Mouse (Mus musculus) heart, embryonic 13.5 days (tissue): Measurements from ENCODE around the gene Fam151b. TPM values are rescaled to one million over a fixed set of nuclear protein-coding genes. Genes with fewer than 3 reads are reported as not detected.

Source experiments
- ATAC-seq: fragments of 200-750 bp; cut with Nextera tagmentation; 2 replicates; pipeline ENCODE4 v1.8.0; 2017; ENCODE audit warnings: moderate TSS enrichment; ENCODE audit not compliant: insufficient number of reproducible peaks, low FRiP score, low TSS enrichment; ENCODE audit errors: extremely low read depth
- H3K27ac ChIP-seq: fragments of 300-500 bp; sonication (generic); replicated peaks from 2 replicates; pipeline ENCODE4 v1.5.1; 2015; ENCODE audit warnings: moderate library complexity, mild to moderate bottlenecking, inconsistent platforms
- H3K27me3 ChIP-seq: fragments of 300-500 bp; sonication (generic); replicated peaks from 2 replicates; pipeline ENCODE4 v1.6.1; 2015; ENCODE audit warnings: mild to moderate bottlenecking, inconsistent platforms
- H3K36me3 ChIP-seq: fragments of 300-500 bp; sonication (generic); 2 replicates; pipeline ENCODE4 v1.6.1; 2015; ENCODE audit warnings: mild to moderate bottlenecking, inconsistent platforms
- H3K4me1 ChIP-seq: fragments of 300-500 bp; sonication (generic); 2 replicates; pipeline ENCODE4 v1.6.1; 2015; ENCODE audit warnings: inconsistent platforms
- H3K4me2 ChIP-seq: fragments of 300-500 bp; sonication (generic); 2 replicates; pipeline ENCODE4 v1.6.1; 2015; ENCODE audit warnings: inconsistent platforms, mild to moderate bottlenecking, moderate library complexity
- H3K4me3 ChIP-seq: fragments of 300-500 bp; sonication (generic); 2 replicates; pipeline ENCODE4 v1.5.1; 2015; ENCODE audit warnings: moderate library complexity, mild to moderate bottlenecking, inconsistent platforms
- H3K9ac ChIP-seq: fragments of 300-500 bp; sonication (generic); 2 replicates; pipeline ENCODE4 v1.6.1; 2015; ENCODE audit warnings: inconsistent platforms, mild to moderate bottlenecking, moderate library complexity
- H3K9me3 ChIP-seq: fragments of 300-500 bp; sonication (generic); 2 replicates; pipeline ENCODE4 v1.6.1; 2016; ENCODE audit warnings: inconsistent platforms
- WGBS: fragments of 180-500 bp; shearing (Covaris S2); methylation state at CpG from one replicate; pipeline ENCODE4 v1.1.7; 2015; ENCODE audit warnings: mixed read lengths; 5-methylcytosine and 5-hydroxymethylcytosine counted together
- polyA plus RNA-seq: library from polyadenylated mRNA; unstranded; fragments of >200 nt; fragmentation: Nextera tagmentation; extraction: Ambion mirVana; gene quantifications from 2 replicates; pipeline ENCODE4 v1.2.1, GENCODE M21; 2015

Fam151b gene
- polyA plus RNA-seq: 0.12 TPM in 1 of 2 replicates, not detected in the other

DNA sequence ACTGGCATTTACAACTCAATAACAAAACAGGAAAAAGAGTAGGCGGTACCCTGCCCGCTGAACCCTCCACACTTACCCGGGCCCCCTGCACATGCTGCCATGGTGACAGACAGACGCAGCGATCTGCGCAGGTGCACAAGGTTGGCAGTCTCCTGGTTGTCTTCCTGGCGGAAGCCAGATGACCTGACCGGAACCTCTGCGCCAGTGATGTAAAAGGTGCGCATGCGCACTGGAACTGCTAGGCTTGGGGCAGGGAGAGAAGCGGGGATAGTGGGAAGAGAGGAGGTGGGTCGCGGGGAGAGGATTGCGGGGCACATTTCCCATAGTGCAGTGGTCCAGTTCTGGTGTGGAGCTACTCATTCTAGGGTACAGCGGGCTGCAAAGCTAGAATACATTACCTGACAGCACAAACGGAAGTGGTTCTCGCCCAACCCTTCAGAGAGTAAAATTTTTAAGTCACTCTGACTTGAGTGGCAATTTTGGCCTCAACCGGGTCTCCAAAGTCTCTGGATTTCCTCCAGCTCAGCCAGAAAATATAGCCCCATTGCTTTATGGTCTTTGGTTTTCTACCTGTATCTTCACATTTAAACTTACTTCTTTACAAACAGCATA is at the start of gene Fam151b:
Gene Fam151b, minus strand, starts transcription at position 164 of the 612 bp plus-strand sequence.
- 5% methylated on average over 19 of the region's 19 CpGs for WGBS
- H3K9ac ChIP-seq: peak within 1 kb of the TSS; percentile 75
- no peaks in the 10 kb centered on the region for H3K27me3 ChIP-seq
- H3K4me3 ChIP-seq: peak within 1 kb of the TSS; percentile 55
- no peak within 1 kb of the TSS; the same call in 1 of the 2 replicates for H3K27ac ChIP-seq
- peaks cover 22% of the 10 kb centered on the region for H3K36me3 ChIP-seq
- H3K4me2 ChIP-seq: peak within 1 kb of the TSS; percentile 73
- H3K4me1 ChIP-seq: no peaks in the 10 kb centered on the region
- H3K9me3 ChIP-seq: peaks cover 4% of the 10 kb centered on the region; the same call in 1 of the 2 replicates
- ATAC-seq: peak; percentile 90

DNA sequence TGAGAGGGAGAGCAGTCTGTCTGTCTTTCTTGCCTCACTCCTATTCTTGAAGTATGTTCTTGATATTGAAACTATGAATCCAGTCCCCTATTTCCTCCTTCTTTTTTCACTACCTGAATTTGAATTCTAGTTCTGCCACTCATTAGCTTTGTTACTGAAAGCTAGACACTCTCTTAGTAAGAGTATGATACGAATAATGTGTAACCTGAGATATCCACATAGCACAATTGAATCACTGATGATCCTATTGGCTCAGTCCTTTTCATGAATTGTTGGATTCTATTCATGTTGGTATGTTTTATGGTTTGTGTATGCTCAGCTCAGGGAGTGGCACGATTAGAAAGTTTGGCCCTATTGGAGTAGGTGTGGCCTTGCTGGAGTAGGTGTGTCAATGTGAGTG is 48.4 kb upstream of the Fam151b start:
- H3K9ac ChIP-seq: no peak overlapping the region
- peaks cover 13% of the 10 kb centered on the region for H3K4me1 ChIP-seq
- H3K4me2 ChIP-seq: peak overlapping the region; percentile 11
- H3K4me3 ChIP-seq: no peak overlapping the region
- H3K27me3 ChIP-seq: no peaks in the 10 kb centered on the region
- no peaks in the 10 kb centered on the region for H3K9me3 ChIP-seq
- 0 out of 2 replicates have a peak, but pooled peaks cover 3% of the 10 kb centered on the region for H3K36me3 ChIP-seq
- no peak for ATAC-seq
- WGBS: 80% methylated on average over 2 of the region's 2 CpGs
- no peak overlapping the region for H3K27ac ChIP-seq

DNA sequence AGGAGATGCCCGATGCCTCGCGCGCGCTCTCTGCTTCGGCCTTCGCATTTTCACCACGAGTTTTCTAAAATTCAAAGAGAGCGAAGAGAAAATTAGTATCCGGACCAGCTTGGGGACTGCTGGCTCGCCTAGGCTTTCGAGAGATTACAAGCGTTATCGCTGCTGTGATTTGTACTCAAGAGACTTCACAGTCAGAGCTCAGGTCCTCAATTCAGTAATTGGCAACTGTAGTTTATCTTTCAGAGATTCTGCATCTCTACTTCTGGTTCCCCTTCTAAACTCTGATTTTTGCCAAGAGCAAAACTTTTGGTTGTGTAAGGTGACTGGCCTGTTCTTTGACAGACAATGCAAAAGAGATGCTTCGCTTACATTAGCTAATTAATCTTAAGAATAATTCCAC is 47.4 kb upstream of the Fam151b start:
- peak overlapping the region; percentile 93 for H3K9ac ChIP-seq
- peaks cover 13% of the 10 kb centered on the region for H3K4me1 ChIP-seq
- H3K4me2 ChIP-seq: peak overlapping the region; percentile 83
- H3K9me3 ChIP-seq: no peaks in the 10 kb centered on the region
- 0 out of 2 replicates have a peak, but pooled peaks cover 3% of the 10 kb centered on the region for H3K36me3 ChIP-seq
- no peaks in the 10 kb centered on the region for H3K27me3 ChIP-seq
- peak overlapping the region; percentile 83 for H3K4me3 ChIP-seq
- WGBS: 4% methylated on average over 15 of the region's 15 CpGs
- no peak for ATAC-seq
- H3K27ac ChIP-seq: peak overlapping the region; percentile 99

DNA sequence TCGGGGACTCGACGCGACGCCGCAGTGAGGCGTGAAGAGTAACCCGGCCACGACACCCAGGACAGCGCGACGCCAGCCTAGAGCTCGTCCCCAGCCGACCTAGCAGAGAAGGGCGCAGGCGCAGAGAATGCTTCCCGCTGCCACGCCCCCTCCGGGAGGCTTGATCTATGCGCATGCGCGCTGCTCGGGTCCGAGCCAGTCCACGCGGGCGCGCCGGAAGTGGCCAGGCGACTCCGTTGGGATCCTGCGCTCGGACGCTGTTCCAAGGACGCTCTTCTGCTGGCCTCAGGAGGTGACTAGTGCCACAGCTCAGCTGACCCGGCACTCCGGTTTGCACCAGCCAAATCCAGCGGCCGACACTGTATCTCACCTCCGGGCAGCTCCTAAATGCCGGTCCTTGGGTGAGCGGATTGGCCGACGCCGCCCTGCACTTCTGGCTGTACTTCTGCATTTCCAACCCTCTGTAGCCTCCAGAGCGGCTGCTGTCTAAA is 47.0 kb upstream of the Fam151b start, which contains the start of gene Zfyve16:
Gene Zfyve16, minus strand, starts transcription at position 148 of the 491 bp plus-strand sequence.
- Histone ChIP-seq H3K9me3 (no peaks in the 10 kb centered on the region), H3K4me3 (peak within 1 kb of the TSS; percentile 83), H3K4me1 (peaks cover 13% of the 10 kb centered on the region), H3K9ac (peak within 1 kb of the TSS; percentile 93), H3K4me2 (peak within 1 kb of the TSS; percentile 83), H3K27ac (peak within 1 kb of the TSS; percentile 99), H3K27me3 (no peaks in the 10 kb centered on the region), H3K36me3 (0 out of 2 replicates have a peak, but pooled peaks cover 3% of the 10 kb centered on the region)
- WGBS: under 1% methylated on average over 46 of the region's 46 CpGs
- peak; percentile 98 for ATAC-seq

DNA sequence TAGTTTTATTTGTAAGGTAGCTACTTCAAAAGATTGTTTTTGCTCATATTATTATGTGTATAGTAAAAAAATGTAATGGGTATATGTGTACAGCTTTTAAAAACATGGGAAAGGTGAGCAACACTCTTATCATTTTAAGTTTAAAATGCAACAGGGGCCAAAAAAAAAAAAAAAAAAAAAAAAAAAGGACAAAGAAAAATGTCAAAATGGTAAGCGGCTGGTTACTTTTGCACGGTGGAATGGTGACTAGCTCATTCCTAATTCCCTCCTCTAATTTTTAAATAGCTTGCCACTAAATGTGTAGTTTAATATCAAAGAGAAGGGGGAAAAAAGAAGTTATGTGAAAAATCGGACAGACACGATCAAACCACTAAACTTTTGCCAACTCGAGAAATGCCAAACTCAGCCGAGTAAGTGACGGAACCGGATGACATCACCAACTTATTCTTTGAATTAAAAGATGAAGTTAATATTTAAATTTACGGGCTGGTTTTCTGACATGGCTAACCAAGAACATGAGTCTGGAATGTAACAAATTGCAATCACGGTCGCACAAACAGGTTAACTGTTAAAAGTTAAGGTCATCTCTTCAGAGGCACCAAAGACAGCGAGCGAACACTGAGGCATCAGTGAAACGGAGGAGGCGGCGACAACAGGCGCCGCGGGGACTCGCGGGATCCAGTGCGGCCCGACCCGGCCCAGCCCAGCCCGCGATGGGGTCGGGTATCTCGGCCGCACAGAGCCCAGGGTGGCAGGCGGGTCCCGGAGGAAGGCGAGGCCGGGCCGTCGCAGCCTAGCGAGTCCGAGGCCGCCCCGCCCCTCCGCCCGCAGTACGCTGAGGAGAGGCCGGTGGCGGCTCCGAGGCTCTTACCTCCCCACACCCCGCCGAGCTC is 46.3 kb upstream of the Fam151b start:
- WGBS: 4% methylated on average over 39 of the region's 47 CpGs
- peak overlapping the region; percentile 83 for H3K4me2 ChIP-seq
- no peak for ATAC-seq
- H3K4me1 ChIP-seq: peaks cover 13% of the 10 kb centered on the region
- H3K9ac ChIP-seq: peak overlapping the region; percentile 93
- H3K27me3 ChIP-seq: no peaks in the 10 kb centered on the region
- peak overlapping the region; percentile 99 for H3K27ac ChIP-seq
- peak overlapping the region; percentile 83 for H3K4me3 ChIP-seq
- no peaks in the 10 kb centered on the region for H3K9me3 ChIP-seq
- 0 out of 2 replicates have a peak, but pooled peaks cover 3% of the 10 kb centered on the region for H3K36me3 ChIP-seq

DNA sequence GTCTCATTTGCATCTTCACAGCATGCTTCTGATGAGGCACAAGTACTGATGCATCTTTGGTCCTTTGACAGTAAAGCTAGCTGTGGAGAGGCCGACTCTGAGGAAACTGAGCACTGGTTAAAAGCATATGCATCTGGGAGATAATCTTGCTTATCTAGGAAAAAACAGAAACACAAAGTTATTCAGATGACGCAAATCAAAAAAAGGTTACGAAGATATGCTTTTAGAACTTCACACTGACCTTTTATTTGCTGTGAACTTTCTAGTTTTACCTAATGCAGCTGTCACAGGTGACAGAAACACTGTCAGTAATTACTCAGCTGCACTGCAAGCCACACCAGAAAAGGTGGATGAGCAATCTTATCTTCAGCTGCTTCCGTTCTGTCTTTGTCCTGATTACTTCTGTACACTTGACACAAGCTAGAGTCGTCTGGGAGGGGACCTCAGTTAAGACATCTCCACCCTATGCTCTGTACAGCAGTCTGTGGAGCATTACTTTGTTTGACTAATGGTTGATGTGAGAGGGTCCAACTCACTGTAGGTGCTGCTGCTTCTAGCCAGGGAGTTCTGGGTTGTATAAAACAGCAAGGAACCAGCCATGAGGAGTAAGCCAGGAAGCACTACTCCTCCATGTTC is 39.5 kb upstream of the Fam151b start:
- no peak for ATAC-seq
- peaks cover 43% of the 10 kb centered on the region for H3K36me3 ChIP-seq
- no peak overlapping the region for H3K9ac ChIP-seq
- H3K4me2 ChIP-seq: no peak overlapping the region
- WGBS: 64% methylated on average over 5 of the region's 5 CpGs
- no peak overlapping the region for H3K4me3 ChIP-seq
- H3K4me1 ChIP-seq: no peaks in the 10 kb centered on the region
- H3K27ac ChIP-seq: no peak overlapping the region
- no peaks in the 10 kb centered on the region for H3K27me3 ChIP-seq
- H3K9me3 ChIP-seq: no peaks in the 10 kb centered on the region

DNA sequence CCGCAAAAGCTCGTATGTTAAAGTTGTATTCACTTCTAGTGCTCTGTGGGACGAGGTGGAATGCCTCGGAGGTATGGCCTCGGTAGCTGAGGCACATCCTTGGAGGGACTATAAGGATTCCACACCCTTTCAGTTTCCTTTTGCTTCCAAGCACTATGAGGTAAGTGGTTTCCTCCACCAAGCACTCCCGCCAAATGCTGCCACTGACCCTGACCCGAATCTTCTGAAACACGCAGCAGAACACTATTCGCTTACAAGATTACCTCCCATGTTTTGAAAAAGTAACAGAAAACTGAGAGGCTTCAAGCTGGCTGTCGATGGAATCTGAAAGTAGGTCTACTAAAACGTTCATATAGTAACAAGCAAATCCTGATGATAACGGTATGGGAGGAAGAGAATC is 21.1 kb upstream of the Fam151b start:
- no peak overlapping the region for H3K9ac ChIP-seq
- no peak overlapping the region for H3K27ac ChIP-seq
- 81% methylated on average over 12 of the region's 12 CpGs for WGBS
- no peaks in the 10 kb centered on the region for H3K27me3 ChIP-seq
- H3K4me2 ChIP-seq: no peak overlapping the region
- H3K9me3 ChIP-seq: no peaks in the 10 kb centered on the region
- H3K36me3 ChIP-seq: peaks cover 74% of the 10 kb centered on the region
- H3K4me3 ChIP-seq: no peak overlapping the region
- no peak for ATAC-seq
- no peaks in the 10 kb centered on the region for H3K4me1 ChIP-seq

DNA sequence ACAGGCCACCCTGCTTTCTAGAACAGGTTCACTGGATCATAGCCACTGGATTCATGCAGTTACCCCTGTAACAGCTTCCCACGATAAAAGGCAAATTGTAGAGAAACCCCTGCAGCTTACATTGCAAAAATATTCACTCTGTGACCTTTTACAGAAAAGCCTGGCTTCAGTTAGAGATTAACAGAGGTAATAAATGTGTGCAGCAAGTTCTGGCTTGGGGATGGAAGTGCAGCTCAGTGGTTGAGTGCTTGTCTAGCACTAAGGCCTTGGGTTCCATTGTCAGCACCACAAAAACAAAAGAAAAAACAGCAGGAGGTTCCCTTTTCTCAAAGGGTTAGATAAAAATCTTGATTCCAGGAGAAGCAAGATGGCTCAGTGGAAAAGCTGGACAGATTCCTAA is 8.1 kb upstream of the Fam151b start:
- no peak overlapping the region for H3K9ac ChIP-seq
- H3K4me3 ChIP-seq: no peak overlapping the region
- no peak overlapping the region for H3K4me2 ChIP-seq
- peaks cover 61% of the 10 kb centered on the region for H3K36me3 ChIP-seq
- WGBS: 73% methylated on average over 1 of the region's 1 CpGs
- H3K27ac ChIP-seq: no peak overlapping the region
- H3K9me3 ChIP-seq: no peaks in the 10 kb centered on the region
- no peaks in the 10 kb centered on the region for H3K27me3 ChIP-seq
- H3K4me1 ChIP-seq: peaks cover 2% of the 10 kb centered on the region; the same call in 1 of the 2 replicates
- no peak for ATAC-seq

DNA sequence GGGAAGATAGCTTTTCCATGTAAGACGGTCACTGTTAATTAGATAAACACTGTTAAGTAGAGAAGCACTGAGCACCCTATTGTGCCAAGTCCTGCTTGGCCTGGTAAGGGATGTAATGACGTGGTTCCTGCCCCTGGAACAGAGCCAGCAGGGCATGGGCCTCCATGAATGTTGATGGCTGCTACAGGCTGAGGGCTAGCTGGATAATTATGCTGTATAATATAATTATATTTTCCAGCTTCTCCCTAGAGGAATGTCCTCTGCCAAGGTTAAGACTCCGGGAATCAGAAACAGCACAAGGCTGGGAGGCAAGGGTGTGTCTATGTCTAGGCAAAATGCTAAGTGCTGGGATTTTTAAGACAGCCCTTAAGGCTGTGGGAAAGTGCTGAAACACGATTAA is 7.0 kb upstream of the Fam151b start:
- Histone ChIP-seq H3K4me3 (no peak overlapping the region), H3K9me3 (no peaks in the 10 kb centered on the region), H3K27ac (no peak overlapping the region), H3K9ac (no peak overlapping the region), H3K4me1 (peaks cover 2% of the 10 kb centered on the region; the same call in 1 of the 2 replicates), H3K27me3 (no peaks in the 10 kb centered on the region), H3K4me2 (no peak overlapping the region), H3K36me3 (peaks cover 64% of the 10 kb centered on the region)
- no peak for ATAC-seq
- 81% methylated on average over 4 of the region's 4 CpGs for WGBS

DNA sequence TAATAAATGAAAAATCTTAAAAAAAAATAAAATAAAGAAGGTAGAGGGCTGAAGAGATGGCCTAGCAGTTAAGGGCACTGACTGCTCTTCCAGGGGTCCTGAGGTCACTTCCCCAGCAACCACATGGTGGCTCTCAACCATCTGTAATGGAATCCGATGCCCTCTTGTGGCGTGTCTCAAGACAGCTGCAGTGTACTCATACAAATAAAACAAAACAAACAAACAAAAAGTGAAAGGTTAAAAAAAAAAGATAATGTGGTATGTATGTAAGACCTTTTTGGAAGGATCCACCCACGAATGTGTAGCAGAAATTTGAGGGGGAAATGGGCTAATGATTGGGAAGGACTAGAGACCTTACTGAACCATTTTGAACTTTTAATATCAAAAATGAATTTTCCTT is 467 bp downstream of the Fam151b start:
- no peak for ATAC-seq

DNA sequence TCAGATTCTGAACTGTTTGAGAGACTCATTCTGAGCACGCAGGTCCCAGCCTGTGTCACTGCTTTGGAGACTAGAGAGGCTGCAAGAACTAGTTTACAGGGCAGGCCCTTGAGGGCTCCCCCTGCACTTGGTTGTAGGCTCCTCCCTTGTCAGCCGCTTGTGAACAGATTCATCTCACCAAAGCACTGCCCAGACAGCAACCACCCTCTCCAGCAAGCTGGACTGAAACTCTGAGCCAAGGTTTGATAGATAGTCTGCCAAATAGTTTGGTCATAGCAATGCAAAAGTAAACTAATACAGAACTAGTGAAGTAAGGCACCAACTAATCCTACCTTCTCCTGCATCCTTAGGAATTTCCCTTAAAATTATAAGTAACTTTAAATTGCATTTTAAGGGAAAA is 13.7 kb downstream of the Fam151b start:
- Histone ChIP-seq H3K36me3 (peaks cover 17% of the 10 kb centered on the region), H3K27me3 (no peaks in the 10 kb centered on the region), H3K4me1 (no peaks in the 10 kb centered on the region), H3K4me2 (no peak overlapping the region), H3K9me3 (no peaks in the 10 kb centered on the region), H3K4me3 (no peak overlapping the region), H3K27ac (no peak overlapping the region), H3K9ac (no peak overlapping the region)
- no peak for ATAC-seq
- WGBS: 64% methylated on average over 2 of the region's 2 CpGs

More for the DNA sequence above, 467 bp downstream of the Fam151b start:
- H3K36me3 ChIP-seq: peaks cover 20% of the 10 kb centered on the region
- peak overlapping the region; percentile 75 for H3K9ac ChIP-seq
- peaks cover 4% of the 10 kb centered on the region; the same call in 1 of the 2 replicates for H3K9me3 ChIP-seq
- peak overlapping the region; percentile 55 for H3K4me3 ChIP-seq
- WGBS: 17% methylated on average over 3 of the region's 3 CpGs
- H3K4me1 ChIP-seq: no peaks in the 10 kb centered on the region
- H3K4me2 ChIP-seq: peak overlapping the region; percentile 73
- H3K27ac ChIP-seq: no peak overlapping the region
- no peaks in the 10 kb centered on the region for H3K27me3 ChIP-seq
